Mouse (Mus musculus) retina, adult 2 months (tissue): ENCODE measurements at regions not wholly inside any gene's neighbourhood (a gene's known extent, or its start where the extent isn't known, plus 50 kb on each side); places are given as distances from the start of the nearest gene placed in this dataset.

Source experiments
- DNase-seq: peaks from one replicate; pipeline ENCODE4 v3.0.0-alpha.2; 2012; ENCODE audit warnings: low read depth, low spot score

- DNase-seq = no peak
Measured at GRCm38 (mm10) chr5:144621967-144622366, 76.3 kb downstream of the Nptx2 start.

DNA sequence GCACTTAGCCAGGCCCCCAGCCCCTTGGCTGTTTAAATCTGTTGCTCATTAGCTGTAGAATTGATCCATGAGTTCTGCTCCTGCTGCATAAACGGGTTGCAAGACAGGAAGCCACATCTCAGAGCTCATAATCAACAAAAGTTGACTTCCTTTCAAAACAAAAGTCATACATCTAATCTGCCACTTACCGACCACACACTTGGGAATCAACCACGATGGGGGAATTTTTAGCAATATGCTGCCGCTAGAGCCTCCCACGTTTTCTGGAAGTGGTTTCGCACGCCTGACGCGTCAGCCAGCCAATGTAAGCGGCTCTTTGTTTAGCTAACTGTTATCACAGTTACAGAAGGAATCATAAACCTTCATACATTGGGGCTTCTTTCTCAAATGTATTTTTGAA lies 77.7 kb downstream of the Nptx2 start:
- DNase-seq = no peak

DNA sequence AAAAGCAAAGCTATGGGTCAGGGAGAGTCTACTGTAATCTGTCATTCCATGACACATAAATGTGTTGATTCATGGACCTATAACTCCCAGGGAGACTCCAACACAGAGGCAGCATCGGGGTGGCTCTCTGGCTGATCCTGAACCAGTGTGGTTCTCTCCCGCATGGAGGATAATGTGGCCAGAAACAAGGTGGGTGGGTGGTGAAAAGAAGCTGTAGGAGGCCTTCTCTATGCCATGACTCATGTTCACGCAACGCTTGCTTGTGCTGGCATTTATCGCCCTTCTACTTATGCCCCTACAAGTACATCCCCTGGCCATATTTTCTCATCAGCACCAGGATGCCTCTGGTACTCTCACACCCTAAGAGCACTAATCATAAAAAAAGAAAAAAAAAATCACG lies 86.6 kb downstream of the Nptx2 start:
- no peak for DNase-seq

DNA sequence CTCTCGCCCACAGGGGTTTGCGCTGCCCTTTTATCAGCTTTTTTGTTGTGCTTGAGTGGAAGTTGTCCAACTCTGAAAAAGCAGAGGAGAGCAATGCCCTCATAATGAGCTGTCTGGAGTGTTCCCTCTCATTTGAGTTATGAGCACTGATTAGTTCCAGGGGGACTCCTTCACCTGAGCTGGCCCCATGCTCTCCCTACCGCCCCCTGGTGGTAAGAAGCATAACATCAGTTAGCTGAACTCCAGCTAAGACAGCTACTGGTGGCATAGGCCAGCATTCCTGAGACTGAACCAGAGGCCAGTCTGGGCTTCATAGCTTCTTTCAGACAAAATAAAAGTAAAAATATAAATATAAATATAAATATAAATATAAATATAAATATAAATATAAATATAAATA lies 92.9 kb downstream of the Nptx2 start:
- DNase-seq = peak; percentile 15

GRCm38 (mm10) chr5:144639639-144640038 lies 93.9 kb downstream of the Nptx2 start:
- no peak for DNase-seq

DNA sequence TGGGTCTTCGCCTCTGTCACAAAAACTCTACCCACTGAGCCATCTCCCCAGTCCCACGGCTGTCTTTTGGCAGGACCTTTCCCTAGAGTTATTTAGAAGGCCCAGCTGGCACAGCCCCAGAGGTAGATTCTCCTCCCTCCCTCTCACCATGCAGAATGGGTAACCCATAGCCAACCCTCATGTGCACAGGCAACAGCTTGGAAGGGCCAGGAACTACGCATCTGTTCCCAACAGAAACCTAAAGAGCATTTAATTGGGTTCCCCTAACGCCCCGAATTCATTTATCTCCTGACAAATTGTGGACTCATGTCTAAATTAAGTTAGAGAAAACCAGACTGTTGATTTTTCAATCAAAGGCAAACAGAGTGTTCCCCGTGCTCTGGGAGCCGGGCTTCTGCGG lies 97.1 kb downstream of the Nptx2 start:
- no peak for DNase-seq

DNA sequence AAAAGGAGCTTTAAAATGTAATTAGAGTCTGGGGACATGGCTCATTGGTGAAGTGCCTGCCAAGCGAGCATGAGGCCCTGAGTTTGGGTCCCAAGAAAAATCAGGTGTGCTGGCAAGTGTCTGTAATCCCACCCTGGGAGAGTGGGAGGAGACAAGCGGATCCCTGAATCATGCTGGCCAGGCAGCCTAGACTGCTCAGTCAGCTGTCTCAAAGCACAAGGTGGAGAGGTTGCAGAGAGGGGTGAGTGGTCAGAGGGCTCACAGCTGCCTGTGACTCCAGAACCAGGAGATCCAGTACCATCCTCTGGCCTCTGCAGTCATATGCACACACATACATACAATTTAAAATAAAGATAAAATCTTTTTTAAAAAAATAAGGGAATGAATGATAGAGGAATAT lies 97.7 kb downstream of the Nptx2 start:
- DNase-seq = no peak

GRCm38 (mm10) chr5:144645367-144645766 lies 99.7 kb downstream of the Nptx2 start:
- no peak for DNase-seq

GRCm38 (mm10) chr5:144647311-144648104 lies 101.8 kb downstream of the Nptx2 start:
- no peak for DNase-seq

- DNase-seq = no peak
Measured at GRCm38 (mm10) chr5:144652231-144652630, 106.5 kb downstream of the Nptx2 start.

GRCm38 (mm10) chr5:144662031-144662430 lies 99.6 kb downstream of the Tmem130 start:
- no peak for DNase-seq

GRCm38 (mm10) chr5:144663981-144664380 lies 97.6 kb downstream of the Tmem130 start:
- DNase-seq = no peak

GRCm38 (mm10) chr5:144664571-144665295 lies 96.9 kb downstream of the Tmem130 start:
- DNase-seq = no peak

DNA sequence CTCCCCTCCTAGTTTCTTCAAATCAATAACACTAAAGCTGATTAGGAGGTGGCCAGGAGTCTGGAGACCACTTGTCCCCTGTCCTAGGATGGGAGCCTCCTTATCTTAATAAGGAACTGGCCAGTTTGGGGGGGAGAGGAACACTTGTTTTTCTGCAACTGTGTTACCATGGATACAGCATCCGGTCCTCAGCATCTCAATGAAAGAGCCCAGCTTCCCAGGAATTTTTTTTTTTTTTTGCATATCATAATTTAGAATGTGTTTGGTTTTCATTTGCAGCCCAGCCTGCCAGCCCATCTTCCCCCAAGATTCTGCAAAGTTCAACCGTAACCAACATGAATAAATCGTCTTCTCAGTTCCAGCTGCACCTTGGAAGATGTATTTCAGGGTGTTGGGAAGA lies 93.6 kb downstream of the Tmem130 start:
- DNase-seq = no peak

GRCm38 (mm10) chr5:144678815-144679750 lies 82.5 kb downstream of the Tmem130 start:
- no peak for DNase-seq

DNA sequence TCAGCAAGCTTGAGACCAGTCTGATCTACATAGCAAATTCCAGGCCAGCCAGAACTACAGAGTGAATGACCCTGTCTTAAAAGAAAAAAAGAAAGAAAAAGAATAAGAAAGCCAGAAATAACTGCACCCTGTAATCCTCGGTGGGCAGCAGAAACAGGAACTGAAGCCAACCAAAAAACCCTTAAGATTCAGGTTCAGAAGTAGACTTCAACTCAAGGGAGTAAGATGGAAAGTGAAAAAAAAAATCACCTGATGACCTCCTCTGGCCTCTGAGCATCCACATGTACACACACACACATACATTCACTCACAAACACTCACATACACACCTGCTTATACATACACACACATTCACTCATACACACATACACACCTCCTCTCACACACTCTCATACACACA lies 77.4 kb downstream of the Tmem130 start:
- no peak for DNase-seq
